Mouse (Mus musculus): ENCODE data around the gene Dnajc5. TPM values are rescaled to one million over a fixed set of nuclear protein-coding genes. Genes with fewer than 3 reads are reported as not detected.

Gene Dnajc5
- total RNA-seq, 2 experiments from 2014 or later: 271 to 275 TPM

DNA sequence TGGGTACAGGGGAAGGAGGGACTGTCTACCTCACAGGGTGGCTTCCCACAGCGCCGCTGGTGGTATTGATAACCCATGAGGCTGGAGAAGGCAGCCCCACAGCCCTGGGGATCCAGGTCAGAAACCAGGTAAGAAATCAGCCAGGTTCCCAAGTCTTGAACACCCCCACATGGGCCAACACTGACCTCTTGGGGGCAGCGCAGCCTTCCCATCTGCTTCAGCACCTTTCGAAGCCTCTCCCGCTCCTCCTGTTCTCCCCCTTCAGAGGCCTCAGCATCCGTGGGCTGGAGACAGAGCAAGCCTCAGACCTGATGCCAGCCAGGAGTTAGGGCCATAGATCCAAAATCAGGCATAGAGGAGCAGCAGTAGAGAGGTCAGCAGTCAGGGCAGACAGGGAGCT is 67.5 kb downstream of the Dnajc5 start:
- DNase-seq (ENCODE audit: low spot score in 2 of 2): peak in 1 of 2 experiments; percentile 2

DNA sequence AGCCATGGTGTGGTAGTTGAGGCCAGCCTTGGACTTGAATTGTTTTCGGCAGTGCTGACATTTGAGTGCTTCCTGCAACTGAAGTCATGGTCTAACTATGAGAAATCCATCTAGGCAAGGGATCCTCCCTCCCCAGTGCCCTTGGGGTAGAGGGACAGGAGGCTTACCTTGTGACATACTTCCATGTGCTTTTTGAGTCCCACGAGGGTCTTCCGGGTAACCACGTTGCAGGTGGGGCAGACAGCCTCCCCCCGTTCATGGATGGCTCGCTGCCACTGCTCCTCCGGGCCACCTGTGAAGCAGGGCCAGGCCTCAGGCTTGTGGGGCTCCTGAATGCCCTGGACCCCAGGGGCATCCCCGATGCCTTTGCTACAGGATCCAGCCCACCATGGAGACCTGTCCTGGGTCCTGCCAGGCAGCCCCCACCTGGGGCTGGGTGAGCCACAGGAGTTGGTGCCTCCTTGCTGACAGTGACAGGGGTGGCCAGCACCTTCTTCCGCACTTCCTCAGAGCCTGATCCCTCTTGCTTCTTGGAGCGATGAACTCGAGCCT is 68.0 kb downstream of the Dnajc5 start:
- peak in 1 of 2 experiments; percentile 2 for DNase-seq (ENCODE audit: low spot score in 2 of 2)

DNA sequence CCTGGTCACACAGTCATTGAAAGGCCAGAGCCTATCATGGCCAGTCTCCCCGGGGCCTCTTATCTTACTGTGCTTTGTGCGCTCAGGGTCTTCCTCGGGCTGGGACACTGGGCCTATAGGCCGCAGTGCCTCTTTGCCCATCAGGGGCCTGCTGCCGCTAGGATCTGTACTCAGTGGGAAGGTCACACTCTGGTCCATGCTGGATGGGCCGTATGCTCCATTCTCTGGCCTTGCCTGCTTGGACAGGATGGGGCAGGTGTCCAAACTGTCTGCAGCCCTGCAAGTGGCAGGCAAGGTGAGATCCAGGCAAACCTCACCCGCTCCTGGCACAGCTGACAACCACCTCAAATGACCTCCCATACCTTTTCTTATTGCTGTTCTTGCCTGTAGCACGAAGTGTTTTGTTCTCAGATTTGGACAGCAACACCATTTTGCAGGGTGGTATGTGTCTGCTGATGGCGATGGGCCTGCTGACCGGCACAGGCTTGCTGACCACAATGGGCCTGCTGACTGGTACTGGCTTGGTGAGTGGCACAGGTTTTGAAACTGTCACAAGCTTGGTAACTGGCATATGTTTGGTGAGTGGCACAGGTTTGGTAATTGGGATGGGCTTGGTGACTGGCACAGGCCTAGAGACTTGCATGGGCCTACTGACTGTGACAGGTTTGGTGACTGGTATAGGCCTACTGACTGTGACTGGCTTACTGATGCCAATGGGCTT is 68.9 kb downstream of the Dnajc5 start:
- no peak for DNase-seq (ENCODE audit: low spot score in 2 of 2)

DNA sequence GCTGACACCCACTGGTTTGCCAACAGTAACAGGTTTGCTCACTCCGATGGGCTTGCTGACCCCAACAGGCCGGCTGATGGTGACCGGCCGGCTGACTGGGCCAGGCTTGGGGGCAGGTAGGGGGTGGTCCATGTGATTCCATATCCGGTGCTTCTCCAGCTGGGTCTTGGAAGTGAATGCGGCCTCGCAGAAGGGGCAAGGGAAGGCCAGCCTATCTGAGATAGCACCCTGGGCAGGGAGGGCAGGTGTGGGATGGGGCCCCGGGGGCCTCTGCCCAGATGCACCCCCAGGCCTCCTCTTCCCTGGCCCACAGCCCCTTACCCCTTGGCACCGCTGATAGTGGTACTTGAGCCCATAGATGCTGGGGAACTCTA is 69.4 kb downstream of the Dnajc5 start:
- DNase-seq (ENCODE audit: low spot score in 2 of 2): peak in 1 of 2 experiments; percentile 1

DNA sequence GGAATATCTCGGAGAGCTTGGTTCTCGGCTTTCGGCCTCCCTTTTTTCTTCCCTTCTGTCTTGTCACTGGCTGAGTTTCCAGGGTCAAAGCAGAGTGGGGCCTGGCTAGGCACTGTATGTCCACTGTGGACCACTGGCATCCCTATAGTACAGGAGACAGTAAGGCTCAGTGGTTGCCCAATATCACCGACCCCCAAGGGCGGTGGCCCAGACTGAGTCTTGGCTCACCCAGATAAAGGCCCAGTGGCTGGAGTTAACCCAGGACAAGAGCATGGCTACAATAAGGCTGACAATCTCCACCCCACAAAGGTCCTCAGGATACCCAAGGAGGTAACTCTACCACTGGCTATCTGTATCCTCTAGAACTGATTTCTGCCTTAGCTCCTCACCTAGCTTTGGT is 70.2 kb downstream of the Dnajc5 start:
- no peak for DNase-seq (ENCODE audit: low spot score in 2 of 2)

DNA sequence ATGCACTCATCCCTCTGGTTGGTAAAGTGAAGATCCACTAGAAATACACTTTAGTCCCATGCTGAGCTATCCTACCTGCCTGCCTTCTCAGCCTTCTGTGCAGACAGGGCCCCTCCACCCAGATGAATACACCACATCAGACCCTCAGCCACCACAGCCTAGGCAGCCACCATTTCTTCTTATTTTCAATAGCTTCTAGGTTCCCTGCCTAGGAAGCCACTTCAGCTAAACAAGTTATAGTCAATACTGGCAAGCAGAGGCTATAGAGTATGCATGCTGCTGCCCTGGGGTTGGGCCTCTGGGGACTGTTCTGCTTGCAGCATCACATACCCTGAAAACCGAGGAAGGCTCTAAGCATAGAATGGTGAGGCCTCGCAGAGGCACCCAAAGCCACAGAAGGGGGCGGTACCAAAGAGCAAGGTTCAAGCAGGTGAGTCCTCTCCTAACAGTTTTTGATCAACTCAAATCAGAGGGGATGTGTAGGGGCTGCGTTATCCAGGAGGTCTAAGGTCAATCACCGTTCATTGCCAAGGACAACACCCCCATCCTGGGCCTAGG is 71.3 kb downstream of the Dnajc5 start, which contains the start of gene Prpf6:
Gene Prpf6, plus strand, starts transcription at position 341 of the 558 bp plus-strand sequence.
- peak in 1 of 2 experiments; percentile 4 for DNase-seq (ENCODE audit: low spot score in 2 of 2)

DNA sequence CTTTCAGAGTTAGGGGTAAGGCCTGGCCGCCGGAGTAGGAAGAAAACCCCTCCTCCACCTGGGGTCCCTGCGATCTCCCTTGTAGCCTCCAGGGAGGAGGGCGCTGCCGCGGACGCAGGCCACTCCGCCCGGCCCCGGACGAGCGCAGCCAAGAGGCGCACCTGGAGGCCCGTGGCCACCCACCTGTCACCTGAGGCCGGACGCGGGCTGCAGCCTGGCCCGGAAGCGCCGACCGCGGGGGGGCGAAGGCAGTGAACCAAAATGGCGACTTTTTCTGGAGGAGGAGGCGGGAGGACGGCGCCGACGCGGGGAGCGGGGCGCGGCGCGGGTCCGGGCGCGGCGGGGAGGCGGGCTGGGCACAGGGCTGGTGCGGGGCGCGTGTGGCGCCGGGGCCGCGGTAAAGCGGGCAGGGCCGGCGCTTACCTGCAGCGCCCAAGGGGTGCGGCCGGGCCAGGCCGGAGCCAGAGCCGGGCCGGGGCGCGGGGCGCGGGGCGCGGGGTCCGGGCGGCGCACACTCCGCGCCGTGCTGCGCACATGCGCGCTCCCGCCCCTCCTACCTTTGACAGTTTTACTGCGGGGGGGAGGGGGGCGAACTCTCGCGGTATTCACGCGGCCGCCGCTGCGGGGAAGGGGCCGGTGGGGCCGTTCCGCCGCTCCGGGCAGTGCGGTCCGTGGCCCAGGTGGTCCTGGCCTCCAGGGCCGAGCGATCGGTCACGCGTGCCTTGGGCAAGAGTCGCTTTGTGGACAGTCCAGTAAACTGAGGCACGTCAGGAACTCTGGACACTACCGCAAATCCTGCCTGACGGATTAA is 72.2 kb downstream of the Dnajc5 start, which contains the start of gene Zfp512b:
Gene Zfp512b, minus strand, starts transcription at position 573 of the 811 bp plus-strand sequence.
- DNase-seq (ENCODE audit: low spot score in 2 of 2): peak; percentile 62 to 79

DNA sequence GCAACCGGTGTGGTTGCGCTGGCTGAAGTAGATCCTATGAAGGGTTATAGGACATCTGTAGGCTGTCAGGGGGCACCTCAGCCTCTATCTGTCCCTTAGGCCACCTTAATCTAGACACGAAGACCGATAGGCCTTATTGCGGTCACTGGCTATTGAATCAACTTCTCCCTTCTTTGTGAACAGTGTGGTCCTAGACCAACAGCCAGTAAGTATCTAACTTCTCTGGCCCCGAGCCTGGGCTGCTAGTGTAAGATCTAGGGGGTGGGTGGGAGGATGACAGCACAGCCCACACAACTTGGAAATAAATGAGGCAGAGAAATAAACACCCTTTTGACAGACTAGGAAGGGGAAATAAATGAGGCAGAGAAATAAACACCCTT is 72.7 kb downstream of the Dnajc5 start:
- no peak for DNase-seq (ENCODE audit: low spot score in 2 of 2)

DNA sequence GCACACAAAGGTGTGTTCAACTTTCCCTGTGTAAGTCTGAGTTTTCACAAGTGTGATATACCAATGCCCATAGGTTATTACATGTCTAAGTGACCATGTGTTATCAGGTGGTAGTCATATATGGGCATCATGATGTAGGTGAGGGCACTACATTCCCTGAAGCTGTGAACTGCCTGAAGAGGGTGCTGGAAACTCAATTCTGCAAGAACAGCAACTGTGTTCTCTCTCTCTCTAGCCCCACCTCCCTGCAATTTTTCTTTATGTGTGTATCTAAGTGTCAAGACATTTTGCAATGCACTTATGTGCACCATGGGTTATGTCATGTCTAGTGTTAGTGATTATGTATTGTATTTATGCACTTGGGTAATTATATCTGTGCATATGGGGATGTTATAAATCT is 73.7 kb downstream of the Dnajc5 start:
- DNase-seq (ENCODE audit: low spot score in 2 of 2): peak in 1 of 2 experiments; percentile 2

DNA sequence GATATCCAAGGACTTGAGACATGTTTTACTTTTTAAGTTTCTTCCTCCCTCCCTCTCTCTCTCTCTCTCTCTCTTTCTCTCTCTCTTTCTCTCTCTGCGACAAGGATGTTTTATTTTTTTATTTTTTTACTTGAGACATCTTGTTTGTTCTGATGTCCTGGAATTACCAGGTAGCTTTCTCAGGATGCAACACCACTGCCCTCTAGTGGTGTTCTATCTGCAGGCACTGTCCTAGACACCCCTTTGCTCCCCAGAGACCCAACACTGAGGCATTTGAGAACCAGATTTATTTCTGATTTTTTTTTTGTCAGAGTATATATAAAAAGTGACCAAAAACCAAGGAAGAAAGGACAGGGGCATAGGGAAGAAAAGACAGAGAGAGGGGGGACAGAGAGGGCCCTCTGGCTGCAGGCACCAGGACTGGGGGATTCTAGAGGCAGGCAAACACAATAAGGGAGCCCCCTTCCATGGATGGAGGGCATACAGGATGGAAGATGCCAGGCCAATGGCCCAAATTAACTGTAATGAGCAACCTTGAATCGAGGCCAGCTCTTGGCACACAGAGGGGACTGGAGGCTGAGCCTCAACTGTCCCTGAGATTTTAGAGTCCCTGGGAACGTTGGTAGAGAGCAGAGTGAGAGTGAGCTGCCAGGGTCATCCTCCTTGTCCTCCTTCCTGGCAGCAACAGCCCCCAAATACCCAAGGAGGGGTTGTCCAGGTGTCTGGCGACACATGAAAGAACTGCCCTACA is 74.8 kb downstream of the Dnajc5 start:
- DNase-seq (ENCODE audit: low spot score in 2 of 2): peak; percentile 28 to 66

DNA sequence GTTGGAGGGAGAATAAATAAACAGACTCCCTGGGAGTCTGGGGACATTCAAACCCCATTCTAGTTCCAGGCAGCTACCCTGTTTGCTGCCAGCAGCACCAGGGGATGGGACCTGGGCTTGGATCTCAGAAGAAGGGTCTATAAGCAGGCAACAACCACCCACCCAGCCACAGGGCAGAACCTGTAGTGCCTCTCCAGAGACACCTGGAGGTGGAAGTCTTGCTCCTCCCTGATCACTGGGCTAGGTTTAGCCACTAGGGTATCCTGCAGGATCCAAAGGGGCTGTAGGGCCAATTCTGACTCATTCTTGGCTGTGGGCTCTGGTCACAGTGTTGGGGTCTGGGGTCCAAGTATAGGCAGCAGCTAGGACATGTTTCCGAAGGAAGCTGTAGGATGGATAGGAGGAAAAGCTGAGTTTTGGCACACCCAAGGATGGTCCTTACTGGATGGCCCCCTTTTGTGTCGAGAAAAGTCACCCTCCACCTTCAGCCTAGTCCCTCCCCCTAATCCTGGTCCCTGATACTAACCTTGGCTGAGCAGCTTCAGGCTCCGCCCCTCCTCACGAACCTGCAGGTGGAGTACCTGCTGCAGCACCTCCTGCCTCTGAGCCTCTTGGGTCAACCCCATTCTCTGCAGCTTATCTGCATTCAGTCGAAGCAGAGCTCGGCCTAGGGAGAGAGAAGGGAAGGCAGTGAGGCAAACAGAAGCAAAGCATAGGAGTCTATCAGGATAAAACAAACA is 76.1 kb downstream of the Dnajc5 start:
- peak in 1 of 2 experiments; percentile 2 for DNase-seq (ENCODE audit: low spot score in 2 of 2)

DNA sequence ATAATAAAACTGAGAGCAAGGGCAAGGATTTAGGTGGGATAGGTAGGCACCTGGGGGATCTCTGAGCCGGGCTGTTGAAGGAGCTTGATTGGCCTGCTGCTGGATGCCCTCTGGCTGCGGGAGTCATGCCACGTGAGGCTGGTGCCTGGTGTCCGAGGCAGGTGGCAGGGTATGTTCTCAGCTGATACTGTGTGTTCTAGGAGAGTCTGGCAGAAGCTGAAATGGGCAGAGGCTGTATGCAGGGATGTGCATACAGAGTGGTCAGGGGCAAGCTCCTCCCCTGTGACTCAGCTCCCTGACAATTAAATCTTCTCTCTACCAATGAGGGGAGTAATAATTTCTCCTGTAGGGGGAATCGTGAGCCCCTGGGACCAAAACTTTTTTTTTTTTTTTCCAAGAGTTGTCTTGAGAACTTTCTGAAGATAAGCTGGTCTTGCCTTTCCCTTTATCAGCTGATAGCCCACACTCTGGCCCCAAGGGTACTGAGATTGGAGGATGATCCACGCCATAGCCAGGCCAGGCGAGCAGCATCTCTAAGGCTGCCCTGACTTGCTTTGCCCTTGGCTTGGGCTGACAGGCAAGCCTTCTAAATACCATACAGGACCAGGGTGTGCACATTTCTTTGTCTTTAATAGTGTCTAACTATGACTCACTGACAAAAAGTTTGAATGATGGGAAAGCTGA is 77.2 kb downstream of the Dnajc5 start:
- no peak for DNase-seq (ENCODE audit: low spot score in 2 of 2)

DNA sequence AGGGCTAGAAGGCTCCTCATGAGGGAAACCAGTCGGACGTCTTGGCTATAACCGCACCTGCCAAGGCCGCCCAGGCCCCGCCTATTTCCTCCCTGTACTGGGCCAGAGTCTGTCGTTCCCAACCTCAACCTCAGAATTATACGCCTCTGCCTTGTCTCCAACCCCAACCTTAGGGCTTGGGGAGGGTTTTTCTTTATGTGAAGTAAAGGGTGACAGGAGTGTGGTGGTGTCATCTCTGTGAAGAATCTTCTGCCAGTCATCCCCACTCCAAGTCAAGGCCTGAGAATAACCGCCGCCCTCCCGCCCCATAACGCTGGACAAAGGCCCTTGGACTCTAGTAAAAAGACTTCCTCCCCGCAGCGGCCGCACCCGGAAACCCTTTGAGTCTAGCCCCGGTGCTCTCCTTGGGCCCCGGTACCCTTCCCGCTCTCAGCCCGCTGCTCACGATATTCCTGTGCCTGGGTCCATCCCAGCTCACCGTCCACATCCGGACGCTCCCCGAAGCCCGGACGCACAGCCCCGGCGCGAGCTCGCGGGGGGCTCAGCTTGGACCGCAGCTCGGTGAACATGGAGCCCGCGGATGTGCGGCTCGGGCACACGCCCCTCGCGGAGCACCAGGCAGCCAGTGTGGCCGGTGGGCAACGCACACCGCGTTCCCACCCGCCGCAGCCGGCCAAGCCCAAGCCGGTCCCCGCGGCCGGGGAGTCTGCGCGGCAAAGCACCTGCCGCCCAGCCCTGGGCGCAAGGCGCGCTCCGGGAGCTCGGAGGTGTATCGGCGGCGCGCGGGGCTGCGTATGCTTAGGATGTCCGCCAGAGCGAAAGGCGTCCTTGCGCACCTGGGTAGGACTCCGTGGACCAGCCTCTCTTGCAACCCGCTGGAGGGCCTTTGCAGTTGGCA is 78.4 kb downstream of the Dnajc5 start, which contains the start of gene Samd10:
Gene Samd10, minus strand, starts transcription at position 759 of the 898 bp plus-strand sequence.
- peak in 1 of 2 experiments; percentile 49 for DNase-seq (ENCODE audit: low spot score in 2 of 2)

DNA sequence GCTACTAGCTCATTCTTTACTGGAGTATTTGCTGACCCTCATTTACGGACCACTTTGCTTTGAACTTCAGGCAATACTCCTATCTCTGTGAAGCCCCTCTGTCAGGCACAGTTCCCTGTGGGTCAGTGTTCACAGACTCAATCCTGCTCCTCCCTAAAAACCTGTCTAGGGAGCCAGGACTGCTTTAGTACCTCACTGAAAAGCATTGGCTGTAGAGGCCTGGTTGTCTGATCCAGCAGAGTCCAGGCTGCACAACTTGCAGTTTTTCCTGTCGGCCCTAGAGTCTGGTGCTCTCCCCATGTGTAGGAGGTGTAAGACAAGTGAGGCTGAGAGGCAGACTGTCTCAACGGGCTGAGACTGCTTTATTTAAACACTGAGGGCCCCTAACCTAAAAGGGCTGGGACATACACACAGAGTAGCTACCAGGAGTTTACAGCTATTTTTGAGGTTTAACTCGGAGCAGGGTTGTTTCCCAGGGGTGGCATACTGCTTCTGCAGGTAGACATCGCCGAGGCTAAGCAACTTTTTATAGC is 80.0 kb downstream of the Dnajc5 start:
- no peak for DNase-seq (ENCODE audit: low spot score in 2 of 2)

DNA sequence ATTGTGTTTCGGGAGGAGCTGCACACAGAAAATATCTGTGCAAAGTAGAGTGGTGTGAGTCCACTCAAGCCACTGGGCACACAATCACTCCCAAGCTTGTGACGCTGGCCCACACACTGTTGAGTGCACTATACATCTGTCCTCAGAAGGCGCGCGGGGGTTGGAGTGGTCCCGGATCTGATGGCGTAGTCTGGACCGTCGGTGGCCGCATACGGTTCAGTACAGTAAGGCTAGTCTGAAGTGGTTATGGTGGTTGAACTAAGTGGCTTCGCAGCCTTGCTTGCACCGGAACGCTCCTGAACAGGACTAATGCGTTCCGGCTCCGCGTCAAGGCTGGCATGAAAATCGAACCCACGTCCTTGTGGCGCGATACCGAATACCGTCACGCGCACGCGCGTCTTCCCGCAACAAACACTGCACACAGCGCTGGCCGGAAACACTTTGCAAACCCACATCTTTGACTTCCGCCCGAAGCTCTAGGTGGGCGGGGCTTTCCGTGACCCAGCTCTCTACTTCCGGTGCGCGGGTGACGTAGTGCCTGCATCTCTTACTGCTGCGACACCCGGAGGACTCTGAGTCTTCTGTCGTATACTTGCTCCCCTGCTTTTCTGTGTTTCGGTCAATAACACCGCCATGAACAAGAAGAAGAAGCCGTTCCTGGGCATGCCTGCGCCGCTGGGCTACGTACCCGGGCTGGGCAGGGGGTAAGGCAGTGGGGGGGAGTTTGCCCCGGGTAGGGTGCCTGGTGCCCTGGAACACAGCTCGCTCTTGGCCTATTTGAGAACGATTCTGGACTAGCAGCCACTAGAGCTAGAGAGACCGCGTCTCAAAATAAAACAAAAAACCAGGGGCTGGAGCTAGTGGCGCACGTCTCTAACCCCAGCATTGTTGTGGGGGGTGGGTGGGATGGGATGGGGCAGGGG is 80.8 kb downstream of the Dnajc5 start:
- DNase-seq (ENCODE audit: low spot score in 2 of 2): peak; percentile 96 to 98

DNA sequence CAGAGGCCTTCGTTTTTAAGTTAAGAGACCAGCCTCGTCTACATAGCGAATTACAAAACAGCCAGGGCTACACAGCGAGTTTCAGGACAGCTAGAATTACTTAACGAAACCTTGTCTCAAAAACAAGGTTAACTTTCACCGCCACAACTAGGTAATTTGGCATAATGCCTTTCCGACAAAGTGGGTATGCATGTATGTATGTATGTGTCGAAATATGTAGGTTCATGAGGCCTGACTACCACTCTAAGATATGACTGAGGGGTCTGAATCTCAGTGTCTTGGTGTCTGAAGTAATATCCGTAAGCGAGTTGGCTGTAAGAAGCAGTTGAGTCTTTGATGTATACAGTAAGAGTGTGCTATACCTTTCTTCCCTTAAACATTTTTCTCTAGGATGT is 81.5 kb downstream of the Dnajc5 start:
- DNase-seq (ENCODE audit: low spot score in 2 of 2): no peak

DNA sequence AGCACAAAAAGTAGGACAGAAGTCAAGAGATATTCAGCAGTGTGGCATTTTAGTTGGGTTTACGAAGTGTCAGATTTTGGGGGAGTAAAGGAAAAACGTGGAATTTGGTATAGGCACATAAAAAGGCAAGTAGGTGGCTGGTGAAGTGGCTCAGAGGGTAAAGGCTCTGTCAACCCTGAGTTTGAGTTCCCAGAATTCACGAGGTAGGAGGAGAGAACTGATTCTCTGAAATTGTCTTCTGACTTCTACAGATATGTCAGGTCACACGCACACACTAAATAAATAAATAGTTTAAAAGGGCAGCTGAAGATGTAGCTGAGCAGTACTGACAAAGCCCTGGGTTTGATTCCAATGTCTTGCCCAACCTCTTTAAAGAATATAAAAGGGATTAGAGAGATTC is 82.1 kb downstream of the Dnajc5 start:
- DNase-seq (ENCODE audit: low spot score in 2 of 2): no peak
